In the genomic region with DNA sequence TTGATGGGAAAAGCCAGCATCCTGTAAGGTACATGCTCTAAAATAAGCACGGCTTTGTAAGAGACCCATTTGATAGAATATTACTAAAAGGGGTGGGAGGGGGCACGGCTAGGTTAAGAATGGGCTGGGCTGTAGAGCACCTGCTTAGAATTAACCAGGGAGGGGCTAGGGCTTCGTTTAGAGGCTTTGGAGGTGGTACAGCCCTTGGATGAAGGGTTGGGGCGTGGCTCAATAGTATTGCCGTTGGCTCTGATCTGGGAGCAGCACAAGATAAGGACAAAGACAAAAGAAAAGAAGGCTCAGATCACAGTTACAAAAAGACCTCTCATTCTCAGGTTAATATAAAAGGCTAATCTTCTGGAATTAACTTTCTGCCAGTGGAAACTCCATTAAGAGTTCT, we compare ENCODE assay signal across 13 mouse cellular contexts.
DNase-seq lines count a peak whose midpoint lies in the region.
"Had no signal": no experiment of that assay in that cellular context is flagged by ENCODE, and none has a peak within 500 bp of the region (broad histone marks: within the 10 kb centered on the region; RNA-seq: fewer than 3 reads in every experiment).

No protein-coding gene starts in this region.

- DNase-seq in ES-CJ7 (ENCODE audit: low read depth, low spot score) = peak; percentile 82
- peak; percentile 76 for DNase-seq in R1 (ENCODE audit: low read depth, low spot score)
- DNase-seq in MN1 (ENCODE audit: low spot score) = no peak
- no peak for DNase-seq in c-Kit-positive CD71-positive TER-119-positive erythroid progenitor cells, embryonic 14.5 days (ENCODE audit: low spot score)
- DNase-seq in right cerebral cortex, postnatal 14 days = no peak
- DNase-seq: adrenal gland, adult 2 months; adrenal gland, postnatal 10 days; adrenal gland, postnatal 25 days; cerebellum, adult 11-12 months; cerebellum, adult 2 months; cerebellum, adult 9-10 months; cerebellum, postnatal 10 days; cerebellum, postnatal 25 days had no signal

Comparison
In these comparisons a context has a peak if more than half of its experiments do, and no peak if none do; other contexts are left out.
1. DNase-seq: peak in ES-CJ7 (single experiment) and R1 (single experiment); none in MN1 (single experiment), c-Kit-positive CD71-positive TER-119-positive erythroid progenitor cells, embryonic 14.5 days (single experiment) and right cerebral cortex, postnatal 14 days (single experiment).